Mouse (Mus musculus): ENCODE data around the gene Pgpep1l. TPM values are rescaled to one million over a fixed set of nuclear protein-coding genes. Genes with fewer than 3 reads are reported as not detected.

The Pgpep1l gene
- polyA plus RNA-seq, 1 experiment = not detected

- Histone ChIP-seq H3K27ac (ENCODE audit: control insufficient read depth, insufficient read depth, low read depth, low read length, poor library complexity) (no peak overlapping the region), H3K4me1 (ENCODE audit: control insufficient read depth, insufficient read depth, low read length) (no peaks in the 10 kb centered on the region), H3K4me3 (replicated peaks; ENCODE audit: control insufficient read depth, low read depth, low read length) (no peak overlapping the region)
- TF ChIP-seq CTCF (IDR thresholded peaks at IDR 0.05; ENCODE audit: control insufficient read depth, insufficient read depth, low read length) (no peak), POLR2A (IDR thresholded peaks at IDR 0.05; ENCODE audit: borderline replicate concordance, control insufficient read depth, low read depth, low read length) (no peak)
- WGBS = 43% methylated on average over 4 of the region's 4 CpGs
These were observed 18.4 kb downstream of the Pgpep1l start for GRCm38 (mm10) chr7:68245681-68246080.

- H3K4me3 ChIP-seq (replicated peaks; ENCODE audit: control insufficient read depth, low read depth, low read length) = no peak overlapping the region
- no peak overlapping the region for H3K27ac ChIP-seq (ENCODE audit: control insufficient read depth, insufficient read depth, low read depth, low read length, poor library complexity)
- no peaks in the 10 kb centered on the region for H3K4me1 ChIP-seq (ENCODE audit: control insufficient read depth, insufficient read depth, low read length)
- TF ChIP-seq CTCF (IDR thresholded peaks at IDR 0.05; ENCODE audit: control insufficient read depth, insufficient read depth, low read length) (no peak), POLR2A (IDR thresholded peaks at IDR 0.05; ENCODE audit: borderline replicate concordance, control insufficient read depth, low read depth, low read length) (no peak)
- 80% methylated on average over 9 of the region's 9 CpGs for WGBS
These were observed 22.8 kb downstream of the Pgpep1l start for GRCm38 (mm10) chr7:68241205-68241604.

GRCm38 (mm10) chr7:68239220-68239827 is 24.7 kb downstream of the Pgpep1l start:
- no peaks in the 10 kb centered on the region for H3K4me1 ChIP-seq (ENCODE audit: control insufficient read depth, insufficient read depth, low read length)
- no peak overlapping the region for H3K4me3 ChIP-seq (replicated peaks; ENCODE audit: control insufficient read depth, low read depth, low read length)
- 85% methylated on average over 11 of the region's 11 CpGs for WGBS
- no peak overlapping the region for H3K27ac ChIP-seq (ENCODE audit: control insufficient read depth, insufficient read depth, low read depth, low read length, poor library complexity)
- TF ChIP-seq POLR2A (IDR thresholded peaks at IDR 0.05; ENCODE audit: borderline replicate concordance, control insufficient read depth, low read depth, low read length) (no peak), CTCF (IDR thresholded peaks at IDR 0.05; ENCODE audit: control insufficient read depth, insufficient read depth, low read length) (no peak)

- TF ChIP-seq POLR2A (IDR thresholded peaks at IDR 0.05; ENCODE audit: borderline replicate concordance, control insufficient read depth, low read depth, low read length) (no peak), CTCF (IDR thresholded peaks at IDR 0.05; ENCODE audit: control insufficient read depth, insufficient read depth, low read length) (no peak)
- H3K4me1 ChIP-seq (ENCODE audit: control insufficient read depth, insufficient read depth, low read length) = no peaks in the 10 kb centered on the region; the same call in 1 of the 2 replicates
- no peak overlapping the region for H3K4me3 ChIP-seq (replicated peaks; ENCODE audit: control insufficient read depth, low read depth, low read length)
- WGBS = 74% methylated on average over 8 of the region's 8 CpGs
- H3K27ac ChIP-seq (ENCODE audit: control insufficient read depth, insufficient read depth, low read depth, low read length, poor library complexity) = no peak overlapping the region
These were observed 27.2 kb downstream of the Pgpep1l start for GRCm38 (mm10) chr7:68236817-68237216.

GRCm38 (mm10) chr7:68233619-68234223 is 30.3 kb downstream of the Pgpep1l start:
- WGBS = 60% methylated on average over 13 of the region's 13 CpGs
- Histone ChIP-seq H3K27ac (ENCODE audit: control insufficient read depth, insufficient read depth, low read depth, low read length, poor library complexity) (no peak overlapping the region), H3K4me1 (ENCODE audit: control insufficient read depth, insufficient read depth, low read length) (no peaks in the 10 kb centered on the region; the same call in 1 of the 2 replicates), H3K4me3 (replicated peaks; ENCODE audit: control insufficient read depth, low read depth, low read length) (no peak overlapping the region)
- TF ChIP-seq CTCF (IDR thresholded peaks at IDR 0.05; ENCODE audit: control insufficient read depth, insufficient read depth, low read length) = no peak

- no peak overlapping the region for H3K4me3 ChIP-seq (replicated peaks; ENCODE audit: control insufficient read depth, low read depth, low read length)
- H3K4me1 ChIP-seq (ENCODE audit: control insufficient read depth, insufficient read depth, low read length) = no peaks in the 10 kb centered on the region; the same call in 1 of the 2 replicates
- TF ChIP-seq POLR2A (IDR thresholded peaks at IDR 0.05; ENCODE audit: borderline replicate concordance, control insufficient read depth, low read depth, low read length) = no peak
- TF ChIP-seq CTCF (IDR thresholded peaks at IDR 0.05; ENCODE audit: control insufficient read depth, insufficient read depth, low read length) = no peak
- 85% methylated on average over 5 of the region's 5 CpGs for WGBS
- no peak overlapping the region for H3K27ac ChIP-seq (ENCODE audit: control insufficient read depth, insufficient read depth, low read depth, low read length, poor library complexity)
These were observed 31.5 kb downstream of the Pgpep1l start for GRCm38 (mm10) chr7:68232521-68232920.

GRCm38 (mm10) chr7:68230831-68231230 is 33.2 kb downstream of the Pgpep1l start:
- 87% methylated on average over 9 of the region's 9 CpGs for WGBS
- Histone ChIP-seq H3K27ac (ENCODE audit: control insufficient read depth, insufficient read depth, low read depth, low read length, poor library complexity) (no peak overlapping the region), H3K4me3 (replicated peaks; ENCODE audit: control insufficient read depth, low read depth, low read length) (no peak overlapping the region), H3K4me1 (ENCODE audit: control insufficient read depth, insufficient read depth, low read length) (no peaks in the 10 kb centered on the region; the same call in 1 of the 2 replicates)
- no peak for TF ChIP-seq POLR2A (IDR thresholded peaks at IDR 0.05; ENCODE audit: borderline replicate concordance, control insufficient read depth, low read depth, low read length)
- TF ChIP-seq CTCF (IDR thresholded peaks at IDR 0.05; ENCODE audit: control insufficient read depth, insufficient read depth, low read length) = no peak

GRCm38 (mm10) chr7:68228491-68228890 is 35.5 kb downstream of the Pgpep1l start:
- TF ChIP-seq CTCF (IDR thresholded peaks at IDR 0.05; ENCODE audit: control insufficient read depth, insufficient read depth, low read length) = no peak
- no peak for TF ChIP-seq POLR2A (IDR thresholded peaks at IDR 0.05; ENCODE audit: borderline replicate concordance, control insufficient read depth, low read depth, low read length)
- Histone ChIP-seq H3K27ac (ENCODE audit: control insufficient read depth, insufficient read depth, low read depth, low read length, poor library complexity) (no peak overlapping the region), H3K4me3 (replicated peaks; ENCODE audit: control insufficient read depth, low read depth, low read length) (no peak overlapping the region), H3K4me1 (ENCODE audit: control insufficient read depth, insufficient read depth, low read length) (no peaks in the 10 kb centered on the region; the same call in 1 of the 2 replicates)
- WGBS = 90% methylated on average over 6 of the region's 6 CpGs

All from bone marrow, adult 2 months (tissue).